Mouse (Mus musculus): ENCODE measurements around the gene Hax1.

GRCm38 (mm10) chr3:89997791-89998495, 637 bp downstream of the Hax1 start:
- TF ChIP-seq POLR2A (IDR thresholded peaks at IDR 0.05; ENCODE audit: low read depth, low read length) (no peak), CTCF (IDR thresholded peaks at IDR 0.05; ENCODE audit: extremely low read depth, insufficient read depth, insufficient read length, insufficient replicate concordance) (no peak)
